Mouse (Mus musculus): Measurements from ENCODE around the gene Map6d1. TPM values are rescaled to one million over a fixed set of nuclear protein-coding genes. Genes with fewer than 3 reads are reported as not detected.

Gene Map6d1
- total RNA-seq, 2 experiments from 2014 or later, result not detected

DNA sequence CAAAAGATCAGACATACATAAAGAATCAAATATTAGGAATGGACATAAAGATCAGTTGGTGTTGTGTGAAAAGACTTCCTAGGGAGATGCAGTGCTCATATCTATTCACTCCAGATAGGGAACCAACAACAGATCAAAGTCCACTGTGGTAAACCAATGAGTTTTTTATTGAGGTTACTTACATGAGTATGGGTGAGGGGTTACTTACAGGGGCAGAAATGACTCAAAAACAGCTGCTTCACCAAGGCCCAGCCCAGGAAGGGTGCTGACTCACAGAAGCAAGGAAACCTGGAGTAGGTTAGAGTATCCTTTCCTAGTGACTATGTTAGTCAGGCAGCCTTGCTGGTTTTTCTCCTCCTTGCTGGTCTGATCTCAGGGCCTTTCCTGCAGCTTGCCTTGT, 49.1 kb downstream of the Map6d1 start:
- ATAC-seq (ENCODE audit: poor library complexity, severe bottlenecking), result no peak

GRCm38 (mm10) chr16:20191161-20191882, 49.8 kb downstream of the Map6d1 start:
- no peak for ATAC-seq (ENCODE audit: poor library complexity, severe bottlenecking)

DNA sequence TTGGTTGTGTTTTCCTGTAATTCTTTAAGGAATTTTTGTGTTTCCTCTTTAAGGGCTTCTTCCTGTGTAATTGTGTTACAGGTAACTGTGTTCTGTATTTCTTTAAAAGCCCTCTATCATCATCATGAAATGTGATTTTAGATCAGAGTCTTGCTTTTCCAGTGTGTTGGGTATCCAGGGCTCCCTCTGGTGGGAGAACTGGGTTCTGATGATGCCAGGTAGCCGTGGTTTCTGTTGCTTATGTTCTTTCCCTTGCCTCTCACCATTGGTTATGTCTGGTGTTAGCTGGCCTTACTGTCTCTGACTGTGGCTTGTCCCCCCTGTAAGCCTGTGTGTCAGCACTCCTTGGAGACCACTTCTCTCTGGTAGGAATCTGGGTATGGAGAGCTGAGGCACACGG, 55.8 kb downstream of the Map6d1 start:
- no peak for ATAC-seq (ENCODE audit: poor library complexity, severe bottlenecking)

Other genes starting within 250 kb of the Map6d1 start
- gene Klhl24, start 143.8 kb downstream of the Map6d1 start, total RNA-seq (2015), result 61.3 and 62.2 TPM in 2 replicates
- gene Klhl24, start 143.8 kb downstream of the Map6d1 start, total RNA-seq (2017), result 90.4 and 91.8 TPM in 2 replicates
- gene Yeats2, start 100.3 kb downstream of the Map6d1 start, total RNA-seq (2015), result 27.7 and 30.0 TPM in 2 replicates
- 18.4 and 18.8 TPM in 2 replicates for gene Yeats2, start 100.3 kb downstream of the Map6d1 start, total RNA-seq (2017)
- gene Parl, start 61.0 kb upstream of the Map6d1 start, total RNA-seq (2015), result 95.2 and 99.9 TPM in 2 replicates
- gene Parl, start 61.0 kb upstream of the Map6d1 start, total RNA-seq (2017), result 181 and 196 TPM in 2 replicates
- gene Cyp2ab1, start 84.0 kb upstream of the Map6d1 start, total RNA-seq (2015), result 9.3 and 9.5 TPM in 2 replicates
- 11.3 and 12.0 TPM in 2 replicates for gene Cyp2ab1, start 84.0 kb upstream of the Map6d1 start, total RNA-seq (2017)
- gene Abcc5, start 185.0 kb upstream of the Map6d1 start, total RNA-seq (2015), result 22.8 and 27.4 TPM in 2 replicates
- gene Abcc5, start 185.0 kb upstream of the Map6d1 start, total RNA-seq (2017), result 28.2 and 38.9 TPM in 2 replicates